Mouse (Mus musculus): ENCODE results near the gene Rasgef1a. TPM values are rescaled to one million over a fixed set of nuclear protein-coding genes. Genes with fewer than 3 reads are reported as not detected.

The Rasgef1a gene
- polyA plus RNA-seq (2016; fragmentation: Nextera tagmentation; extraction: Ambion mirVana), result 0.20 and 0.24 TPM in 2 replicates

- H3K27ac ChIP-seq, result no peak within 1 kb of the TSS
- no peaks in the 10 kb centered on the region for H3K9me3 ChIP-seq
- H3K4me3 ChIP-seq, result peak within 1 kb of the TSS; percentile 47
- 10% methylated on average over 67 of the region's 70 CpGs for WGBS
- H3K4me1 ChIP-seq, result 0 out of 2 replicates have a peak, but pooled peaks cover 6% of the 10 kb centered on the region
- H3K27me3 ChIP-seq (replicated peaks), result peaks cover 43% of the 10 kb centered on the region
- H3K4me2 ChIP-seq (replicated peaks), result peak within 1 kb of the TSS; percentile 81
- 0 out of 2 replicates have a peak, but pooled peaks have one; percentile 27 for ATAC-seq (ENCODE audit: low FRiP score, low read depth)
- peak within 1 kb of the TSS; percentile 49; the same call in 1 of the 2 replicates for H3K9ac ChIP-seq
- no peaks in the 10 kb centered on the region for H3K36me3 ChIP-seq
Observed at GRCm38 (mm10) chr6:118010756-118011615, at the start of gene Rasgef1a. TSS of gene Rasgef1a (plus strand) at chr6:118011438.

GRCm38 (mm10) chr6:117963201-117963600 lies 48.0 kb upstream of the Rasgef1a start:
- no peak overlapping the region for H3K4me2 ChIP-seq (replicated peaks)
- no peak for ATAC-seq (ENCODE audit: low FRiP score, low read depth)
- no peaks in the 10 kb centered on the region for H3K4me1 ChIP-seq
- H3K36me3 ChIP-seq, result no peaks in the 10 kb centered on the region
- H3K4me3 ChIP-seq, result no peak overlapping the region
- H3K9ac ChIP-seq, result no peak overlapping the region
- H3K9me3 ChIP-seq, result no peaks in the 10 kb centered on the region
- 83% methylated on average over 3 of the region's 3 CpGs for WGBS
- no peaks in the 10 kb centered on the region for H3K27me3 ChIP-seq (replicated peaks)
- H3K27ac ChIP-seq, result no peak overlapping the region

GRCm38 (mm10) chr6:117966729-117967128 lies 44.5 kb upstream of the Rasgef1a start:
- no peak overlapping the region for H3K27ac ChIP-seq
- ATAC-seq (ENCODE audit: low FRiP score, low read depth), result no peak
- no peaks in the 10 kb centered on the region for H3K4me1 ChIP-seq
- H3K4me3 ChIP-seq, result no peak overlapping the region
- H3K36me3 ChIP-seq, result no peaks in the 10 kb centered on the region
- no peak overlapping the region for H3K9ac ChIP-seq
- H3K27me3 ChIP-seq (replicated peaks), result no peaks in the 10 kb centered on the region
- 45% methylated on average over 9 of the region's 9 CpGs for WGBS
- H3K4me2 ChIP-seq (replicated peaks), result no peak overlapping the region
- no peaks in the 10 kb centered on the region for H3K9me3 ChIP-seq

- Histone ChIP-seq H3K27ac (no peak overlapping the region), H3K9me3 (no peaks in the 10 kb centered on the region), H3K27me3 (replicated peaks) (no peaks in the 10 kb centered on the region), H3K9ac (no peak overlapping the region), H3K4me3 (no peak overlapping the region), H3K4me1 (no peaks in the 10 kb centered on the region), H3K36me3 (no peaks in the 10 kb centered on the region), H3K4me2 (replicated peaks) (no peak overlapping the region)
- no peak for ATAC-seq (ENCODE audit: low FRiP score, low read depth)
- 58% methylated on average over 5 of the region's 5 CpGs for WGBS
Observed at GRCm38 (mm10) chr6:117987173-117987572, 24.1 kb upstream of the Rasgef1a start.

GRCm38 (mm10) chr6:117989209-117989608 lies 22.0 kb upstream of the Rasgef1a start:
- WGBS, result 91% methylated on average over 7 of the region's 7 CpGs
- no peak overlapping the region for H3K4me2 ChIP-seq (replicated peaks)
- no peaks in the 10 kb centered on the region for H3K4me1 ChIP-seq
- no peaks in the 10 kb centered on the region for H3K36me3 ChIP-seq
- no peak for ATAC-seq (ENCODE audit: low FRiP score, low read depth)
- no peaks in the 10 kb centered on the region for H3K27me3 ChIP-seq (replicated peaks)
- no peak overlapping the region for H3K4me3 ChIP-seq
- H3K27ac ChIP-seq, result no peak overlapping the region
- no peak overlapping the region for H3K9ac ChIP-seq
- no peaks in the 10 kb centered on the region for H3K9me3 ChIP-seq

- Histone ChIP-seq H3K4me2 (replicated peaks) (no peak overlapping the region), H3K4me1 (no peaks in the 10 kb centered on the region), H3K9me3 (no peaks in the 10 kb centered on the region), H3K4me3 (no peak overlapping the region), H3K36me3 (no peaks in the 10 kb centered on the region), H3K27ac (no peak overlapping the region), H3K27me3 (replicated peaks) (no peaks in the 10 kb centered on the region), H3K9ac (no peak overlapping the region)
- 85% methylated on average over 8 of the region's 8 CpGs for WGBS
- ATAC-seq (ENCODE audit: low FRiP score, low read depth), result no peak
Observed at GRCm38 (mm10) chr6:117990649-117991048, 20.6 kb upstream of the Rasgef1a start.

GRCm38 (mm10) chr6:117991297-117991696 lies 19.9 kb upstream of the Rasgef1a start:
- WGBS, result 85% methylated on average over 7 of the region's 7 CpGs
- H3K4me3 ChIP-seq, result no peak overlapping the region
- H3K9ac ChIP-seq, result no peak overlapping the region
- H3K36me3 ChIP-seq, result no peaks in the 10 kb centered on the region
- H3K4me2 ChIP-seq (replicated peaks), result no peak overlapping the region
- H3K27me3 ChIP-seq (replicated peaks), result no peaks in the 10 kb centered on the region
- no peaks in the 10 kb centered on the region for H3K9me3 ChIP-seq
- no peak for ATAC-seq (ENCODE audit: low FRiP score, low read depth)
- H3K27ac ChIP-seq, result no peak overlapping the region
- no peaks in the 10 kb centered on the region for H3K4me1 ChIP-seq

- Histone ChIP-seq H3K9me3 (no peaks in the 10 kb centered on the region), H3K36me3 (no peaks in the 10 kb centered on the region), H3K9ac (no peak overlapping the region), H3K27me3 (replicated peaks) (no peaks in the 10 kb centered on the region), H3K4me1 (no peaks in the 10 kb centered on the region), H3K4me3 (no peak overlapping the region), H3K27ac (no peak overlapping the region), H3K4me2 (replicated peaks) (no peak overlapping the region)
- WGBS, result 78% methylated on average over 8 of the region's 8 CpGs
- no peak for ATAC-seq (ENCODE audit: low FRiP score, low read depth)
Observed at GRCm38 (mm10) chr6:117991928-117992327, 19.3 kb upstream of the Rasgef1a start.

- 32% methylated on average over 9 of the region's 9 CpGs for WGBS
- Histone ChIP-seq H3K9me3 (no peaks in the 10 kb centered on the region), H3K27me3 (replicated peaks) (no peaks in the 10 kb centered on the region), H3K27ac (no peak overlapping the region), H3K4me1 (no peaks in the 10 kb centered on the region), H3K4me2 (replicated peaks) (no peak overlapping the region), H3K9ac (no peak overlapping the region), H3K4me3 (no peak overlapping the region), H3K36me3 (no peaks in the 10 kb centered on the region)
- 0 out of 2 replicates have a peak, but pooled peaks have one; percentile 41 for ATAC-seq (ENCODE audit: low FRiP score, low read depth)
Observed at GRCm38 (mm10) chr6:117995168-117995567, 16.1 kb upstream of the Rasgef1a start.

- no peak overlapping the region for H3K4me2 ChIP-seq (replicated peaks)
- ATAC-seq (ENCODE audit: low FRiP score, low read depth), result no peak
- H3K9ac ChIP-seq, result no peak overlapping the region
- no peaks in the 10 kb centered on the region for H3K36me3 ChIP-seq
- no peak overlapping the region for H3K27ac ChIP-seq
- no peak overlapping the region for H3K4me3 ChIP-seq
- H3K27me3 ChIP-seq (replicated peaks), result no peaks in the 10 kb centered on the region; the same call in 1 of the 2 replicates
- H3K4me1 ChIP-seq, result no peaks in the 10 kb centered on the region
- no peaks in the 10 kb centered on the region for H3K9me3 ChIP-seq
- WGBS, result 16% methylated on average over 3 of the region's 3 CpGs
Observed at GRCm38 (mm10) chr6:118001272-118001671, 10.0 kb upstream of the Rasgef1a start.

- Histone ChIP-seq H3K4me2 (replicated peaks) (no peak overlapping the region), H3K9ac (no peak overlapping the region), H3K9me3 (no peaks in the 10 kb centered on the region), H3K4me1 (0 out of 2 replicates have a peak, but pooled peaks cover 4% of the 10 kb centered on the region), H3K4me3 (no peak overlapping the region), H3K27me3 (replicated peaks) (peaks cover 23% of the 10 kb centered on the region), H3K36me3 (no peaks in the 10 kb centered on the region), H3K27ac (no peak overlapping the region)
- 49% methylated on average over 5 of the region's 5 CpGs for WGBS
- no peak for ATAC-seq (ENCODE audit: low FRiP score, low read depth)
Observed at GRCm38 (mm10) chr6:118007302-118007701, 3.9 kb upstream of the Rasgef1a start.

- Histone ChIP-seq H3K36me3 (no peaks in the 10 kb centered on the region), H3K4me2 (replicated peaks) (no peak overlapping the region), H3K9me3 (no peaks in the 10 kb centered on the region), H3K4me3 (no peak overlapping the region), H3K4me1 (0 out of 2 replicates have a peak, but pooled peaks cover 4% of the 10 kb centered on the region), H3K9ac (no peak overlapping the region), H3K27me3 (replicated peaks) (peaks cover 30% of the 10 kb centered on the region), H3K27ac (no peak overlapping the region)
- 70% methylated on average over 4 of the region's 4 CpGs for WGBS
- no peak for ATAC-seq (ENCODE audit: low FRiP score, low read depth)
Observed at GRCm38 (mm10) chr6:118007843-118008539, 3.2 kb upstream of the Rasgef1a start.

All from neural tube, embryonic 12.5 days (tissue).